Mouse (Mus musculus): ENCODE data around the gene Gpc1.
A peak's percentile ranks its signal among the peaks of the same experiment; 100 is the strongest.

DNA sequence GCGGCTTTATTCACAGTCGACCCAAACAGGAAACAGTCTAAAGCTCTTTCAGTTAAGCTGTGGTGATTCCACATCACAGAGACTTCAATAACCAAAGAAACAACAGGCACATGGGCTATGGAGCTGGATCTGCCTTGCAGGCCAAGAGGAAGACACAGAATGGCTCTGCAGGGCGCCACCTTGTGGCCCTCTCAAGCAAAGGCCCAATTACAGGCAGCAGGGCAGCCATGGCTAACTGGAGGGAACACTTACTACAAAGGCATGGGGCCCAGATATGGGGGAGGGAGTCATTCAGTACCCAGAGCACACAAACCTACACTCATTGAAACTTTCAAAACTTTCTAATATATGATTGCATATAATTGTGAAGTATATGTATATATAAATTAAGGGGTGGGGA lies 63.6 kb downstream of the Gpc1 start:
- TF ChIP-seq POLR2A (IDR thresholded peaks at IDR 0.05; ENCODE audit: low read depth, low read length) (no peak), CTCF (IDR thresholded peaks at IDR 0.05; ENCODE audit: borderline replicate concordance, insufficient read depth, low read length) (peak; percentile 85)

Measured in embryonic fibroblast, embryonic 13.5 days (primary cell).